Mouse (Mus musculus) testis, postnatal 10 days (tissue): ENCODE data around the gene Vmn1r80.
"Not testable (repeated sequence)": the region's sequence is repeated elsewhere in the genome, so short reads cannot be mapped to it uniquely, and the experiment has no call there.

Experiments
- DNase-seq: peaks from one replicate; pipeline ENCODE4 v3.0.0; 2021; ENCODE audit warnings: low spot score

The Vmn1r80 gene

GRCm38 (mm10) chr7:12188986-12189385 lies at the start of gene Vmn1r80:
TSS of gene Vmn1r80 (plus strand) at chr7:12189286.
- DNase-seq: no peak

GRCm38 (mm10) chr7:12149957-12150356 lies 39.1 kb upstream of the Vmn1r80 start, which contains the start of gene Vmn1r78:
TSS of gene Vmn1r78 (plus strand) at chr7:12150257.
- no peak for DNase-seq

- DNase-seq: not testable (repeated sequence)
Measured at GRCm38 (mm10) chr7:12156463-12156862, 32.6 kb upstream of the Vmn1r80 start.

GRCm38 (mm10) chr7:12170979-12171378 lies 18.1 kb upstream of the Vmn1r80 start, which contains the start of gene Vmn1r79:
TSS of gene Vmn1r79 (plus strand) at chr7:12171279.
- not testable (repeated sequence) for DNase-seq

GRCm38 (mm10) chr7:12172926-12173325 lies 16.2 kb upstream of the Vmn1r80 start:
- not testable (repeated sequence) for DNase-seq

- DNase-seq: no peak
Measured at GRCm38 (mm10) chr7:12204141-12204540, 15.1 kb downstream of the Vmn1r80 start.
